Mouse (Mus musculus): ENCODE results near the gene Stxbp3. TPM values are rescaled to one million over a fixed set of nuclear protein-coding genes. Genes with fewer than 3 reads are reported as not detected.
"Not testable (repeated sequence)": the region's sequence is repeated elsewhere in the genome, so short reads cannot be mapped to it uniquely, and the experiment has no call there.

Gene Stxbp3
- 27.3 and 27.8 TPM in 2 replicates for polyA plus RNA-seq (2016; fragmentation: Nextera tagmentation; extraction: Ambion mirVana)

GRCm38 (mm10) chr3:108840000-108840715 lies at the start of gene Stxbp3:
Gene Stxbp3 (minus strand): TSS chr3:108840526.
- Histone ChIP-seq H3K4me1 (replicated peaks) (peaks cover 11% of the 10 kb centered on the region), H3K4me3 (peak within 1 kb of the TSS; percentile 85), H3K36me3 (peaks cover 16% of the 10 kb centered on the region), H3K27me3 (replicated peaks) (no peaks in the 10 kb centered on the region), H3K4me2 (peak within 1 kb of the TSS; percentile 66), H3K9ac (peak within 1 kb of the TSS; percentile 85), H3K27ac (ENCODE audit: poor library complexity, severe bottlenecking) (peak within 1 kb of the TSS; percentile 88), H3K9me3 (replicated peaks) (no peaks in the 10 kb centered on the region)
- under 1% methylated on average over 56 of the region's 56 CpGs for WGBS
- peak; percentile 97 for ATAC-seq (ENCODE audit: insufficient number of reproducible peaks, low FRiP score)

DNA sequence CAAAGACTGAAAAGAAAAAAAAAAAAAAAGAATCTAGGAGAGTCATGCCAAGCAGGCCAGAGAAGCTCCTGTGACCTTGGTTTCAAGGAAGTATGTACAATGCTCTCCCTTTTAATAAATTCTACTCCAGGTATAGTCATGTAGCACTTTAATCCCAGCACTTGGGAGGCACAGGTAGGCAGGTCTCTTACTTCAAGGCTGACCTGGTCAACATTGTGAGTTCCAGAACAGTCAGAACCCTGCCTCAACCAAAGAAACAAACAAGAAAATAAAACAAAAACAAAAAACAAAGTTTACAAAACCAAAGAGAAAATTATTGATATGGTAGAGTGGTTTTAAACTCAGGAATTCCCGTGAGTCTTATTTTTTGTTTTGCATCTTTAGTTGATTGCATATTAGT lies 49.6 kb upstream of the Stxbp3 start, which contains the start of gene Fndc7:
Gene Fndc7, minus strand, starts transcription at position 101 of the 400 bp plus-strand sequence.
- Histone ChIP-seq H3K36me3 (no peaks in the 10 kb centered on the region), H3K27me3 (replicated peaks) (no peaks in the 10 kb centered on the region), H3K9ac (no peak within 1 kb of the TSS), H3K4me1 (replicated peaks) (peaks cover 23% of the 10 kb centered on the region), H3K9me3 (replicated peaks) (no peaks in the 10 kb centered on the region), H3K27ac (ENCODE audit: poor library complexity, severe bottlenecking) (no peak within 1 kb of the TSS), H3K4me3 (no peak within 1 kb of the TSS), H3K4me2 (no peak within 1 kb of the TSS)
- WGBS, result 88% methylated on average over 1 of the region's 1 CpGs
- no peak for ATAC-seq (ENCODE audit: insufficient number of reproducible peaks, low FRiP score)

GRCm38 (mm10) chr3:108887618-108887975 lies 47.3 kb upstream of the Stxbp3 start:
- H3K4me2 ChIP-seq, result no peak overlapping the region
- no peak overlapping the region for H3K27ac ChIP-seq (ENCODE audit: poor library complexity, severe bottlenecking)
- ATAC-seq (ENCODE audit: insufficient number of reproducible peaks, low FRiP score), result no peak
- H3K9ac ChIP-seq, result no peak overlapping the region
- WGBS, result 93% methylated on average over 3 of the region's 3 CpGs
- H3K27me3 ChIP-seq (replicated peaks), result no peaks in the 10 kb centered on the region
- no peak overlapping the region for H3K4me3 ChIP-seq
- H3K4me1 ChIP-seq (replicated peaks), result peaks cover 35% of the 10 kb centered on the region
- H3K36me3 ChIP-seq, result no peaks in the 10 kb centered on the region
- H3K9me3 ChIP-seq (replicated peaks), result no peaks in the 10 kb centered on the region

GRCm38 (mm10) chr3:108886934-108887617 lies 46.8 kb upstream of the Stxbp3 start:
- 63% methylated on average over 12 of the region's 12 CpGs for WGBS
- Histone ChIP-seq H3K4me3 (no peak overlapping the region), H3K27ac (ENCODE audit: poor library complexity, severe bottlenecking) (peak overlapping the region; percentile 74), H3K4me1 (replicated peaks) (peaks cover 35% of the 10 kb centered on the region), H3K4me2 (no peak overlapping the region), H3K9ac (no peak overlapping the region), H3K36me3 (no peaks in the 10 kb centered on the region), H3K9me3 (replicated peaks) (no peaks in the 10 kb centered on the region), H3K27me3 (replicated peaks) (no peaks in the 10 kb centered on the region)
- no peak for ATAC-seq (ENCODE audit: insufficient number of reproducible peaks, low FRiP score)

DNA sequence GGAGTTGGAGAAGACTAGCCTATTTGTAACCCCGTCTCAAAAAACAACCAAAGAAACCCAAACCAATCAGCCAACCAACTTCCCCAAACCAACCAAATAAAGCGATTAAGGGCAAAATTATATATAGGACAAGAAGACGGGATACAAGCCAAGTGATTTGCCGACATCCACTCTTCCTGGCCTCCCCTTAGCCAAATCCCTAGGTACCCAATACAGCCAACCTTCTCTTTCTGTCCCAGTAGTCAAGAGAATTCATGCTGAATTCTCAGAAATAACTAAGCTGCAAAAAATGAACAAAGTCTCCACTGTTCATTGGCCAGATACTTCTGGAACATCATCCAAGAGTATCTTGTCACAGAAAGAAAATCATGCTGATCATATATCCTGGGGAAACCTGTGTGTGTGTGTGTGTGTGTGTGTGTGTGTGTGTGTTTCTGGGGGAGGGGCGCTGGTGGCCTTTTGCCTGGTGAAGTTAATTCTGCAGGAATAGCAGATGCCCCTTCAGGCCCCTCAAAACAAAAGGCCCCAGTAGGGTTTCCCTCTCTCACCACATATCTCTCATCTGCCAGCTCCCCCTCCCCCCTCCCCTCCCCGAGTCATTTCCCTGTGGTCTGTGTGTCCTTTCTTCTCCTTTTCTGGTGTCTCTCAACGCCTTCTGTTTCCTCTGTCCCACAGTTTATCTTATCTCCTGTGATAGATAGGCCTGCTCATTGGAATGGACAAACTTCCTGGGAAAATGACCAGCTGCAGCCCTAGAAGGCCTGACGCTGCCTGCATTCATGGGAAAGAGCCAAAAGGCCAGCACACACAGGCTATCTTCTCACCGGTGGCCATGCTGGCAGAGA lies 45.6 kb upstream of the Stxbp3 start:
- Histone ChIP-seq H3K4me3 (no peak overlapping the region), H3K4me1 (replicated peaks) (peaks cover 46% of the 10 kb centered on the region), H3K4me2 (peak overlapping the region; percentile 11; the same call in 1 of the 2 replicates), H3K9me3 (replicated peaks) (no peaks in the 10 kb centered on the region), H3K9ac (no peak overlapping the region; the same call in 1 of the 2 replicates), H3K27me3 (replicated peaks) (no peaks in the 10 kb centered on the region), H3K36me3 (no peaks in the 10 kb centered on the region), H3K27ac (ENCODE audit: poor library complexity, severe bottlenecking) (peak overlapping the region; percentile 74)
- 27% methylated on average over 9 of the region's 9 CpGs for WGBS
- peak; percentile 88 for ATAC-seq (ENCODE audit: insufficient number of reproducible peaks, low FRiP score)

GRCm38 (mm10) chr3:108884706-108885289 lies 44.5 kb upstream of the Stxbp3 start:
- no peak overlapping the region for H3K4me2 ChIP-seq
- H3K36me3 ChIP-seq, result no peaks in the 10 kb centered on the region
- no peaks in the 10 kb centered on the region for H3K27me3 ChIP-seq (replicated peaks)
- ATAC-seq (ENCODE audit: insufficient number of reproducible peaks, low FRiP score), result no peak
- H3K27ac ChIP-seq (ENCODE audit: poor library complexity, severe bottlenecking), result peak overlapping the region; percentile 74; the same call in 1 of the 2 replicates
- 51% methylated on average over 8 of the region's 8 CpGs for WGBS
- H3K9me3 ChIP-seq (replicated peaks), result no peaks in the 10 kb centered on the region
- H3K4me3 ChIP-seq, result no peak overlapping the region
- peaks cover 57% of the 10 kb centered on the region for H3K4me1 ChIP-seq (replicated peaks)
- H3K9ac ChIP-seq, result no peak overlapping the region

- Histone ChIP-seq H3K36me3 (no peaks in the 10 kb centered on the region), H3K4me1 (replicated peaks) (peaks cover 69% of the 10 kb centered on the region), H3K9ac (no peak overlapping the region), H3K4me2 (no peak overlapping the region), H3K9me3 (replicated peaks) (no peaks in the 10 kb centered on the region), H3K4me3 (no peak overlapping the region), H3K27ac (ENCODE audit: poor library complexity, severe bottlenecking) (no peak overlapping the region), H3K27me3 (replicated peaks) (no peaks in the 10 kb centered on the region)
- 91% methylated on average over 2 of the region's 2 CpGs for WGBS
- ATAC-seq (ENCODE audit: insufficient number of reproducible peaks, low FRiP score), result no peak
These were observed 42.7 kb upstream of the Stxbp3 start for GRCm38 (mm10) chr3:108883067-108883466.

DNA sequence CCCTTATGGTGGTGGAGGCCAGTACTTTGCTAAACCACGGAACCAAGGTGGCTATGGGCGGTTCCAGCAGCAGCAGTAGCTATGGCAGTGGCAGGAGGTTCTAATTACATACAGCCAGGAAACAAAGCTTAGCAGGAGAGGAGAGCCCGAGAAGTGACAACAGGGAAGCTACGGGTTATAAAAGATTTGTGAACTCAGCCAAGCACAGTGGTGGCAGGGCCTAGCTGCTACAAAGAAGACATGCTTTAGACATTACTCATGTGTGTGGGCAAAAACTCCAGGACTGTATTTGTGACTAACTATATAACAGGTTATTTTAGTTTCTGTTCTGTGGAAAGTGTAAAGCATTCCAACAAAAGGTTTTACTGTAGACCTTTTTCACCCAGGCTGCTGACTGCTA lies 41.5 kb upstream of the Stxbp3 start:
- WGBS, result 43% methylated on average over 4 of the region's 4 CpGs
- ATAC-seq (ENCODE audit: insufficient number of reproducible peaks, low FRiP score); H3K4me3 ChIP-seq; H3K9me3 ChIP-seq (replicated peaks); H3K4me2 ChIP-seq; H3K27me3 ChIP-seq (replicated peaks); H3K9ac ChIP-seq; H3K36me3 ChIP-seq: not testable (repeated sequence)
- Histone ChIP-seq H3K4me1 (replicated peaks) (peaks cover 64% of the 10 kb centered on the region), H3K27ac (ENCODE audit: poor library complexity, severe bottlenecking) (peak overlapping the region; percentile 25; the same call in 1 of the 2 replicates)

DNA sequence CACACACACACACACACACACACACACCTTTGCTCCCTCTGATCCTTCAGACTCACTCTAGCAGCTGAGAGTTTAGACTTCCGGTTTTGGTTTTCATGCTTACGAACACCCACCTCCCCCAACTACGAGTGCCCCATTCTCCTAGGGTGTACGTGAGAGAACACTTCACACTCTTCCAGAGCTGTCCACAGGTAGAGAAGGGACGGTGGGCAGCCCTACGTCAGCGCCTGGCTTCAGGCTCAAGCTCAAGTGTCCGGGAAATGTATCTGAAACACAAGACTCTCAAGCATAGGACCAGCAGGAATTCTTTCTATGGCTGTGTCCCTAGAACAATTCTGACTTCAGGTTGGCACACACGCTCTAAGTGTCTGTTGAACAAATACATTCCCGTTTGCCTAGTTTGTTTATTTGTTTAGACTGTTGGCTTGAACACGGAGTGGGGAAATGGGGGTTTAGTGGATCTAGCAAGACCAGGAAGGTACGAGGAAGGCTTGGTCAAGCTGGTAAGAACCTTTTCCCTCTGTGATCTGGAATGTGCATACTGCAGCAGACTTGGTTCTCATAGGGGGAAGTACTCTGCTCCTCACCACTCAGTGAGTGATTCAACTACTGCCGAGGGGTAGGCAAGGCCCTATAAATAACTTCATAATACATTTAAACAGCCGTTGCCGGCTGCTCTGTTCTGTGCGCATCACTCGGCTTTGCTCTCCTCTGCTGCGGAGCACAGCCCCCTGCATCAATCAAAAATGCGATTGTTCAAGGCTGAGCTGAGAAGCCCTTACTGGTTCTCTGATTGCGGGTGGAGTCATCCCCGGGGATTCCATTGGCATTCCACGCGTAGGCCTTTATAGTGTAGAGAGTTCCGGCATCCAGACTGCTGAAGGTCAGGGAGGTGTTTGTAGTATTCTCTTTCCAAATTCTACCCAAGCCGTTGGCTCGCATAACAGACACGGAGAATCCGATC lies 40.5 kb upstream of the Stxbp3 start:
- Histone ChIP-seq H3K36me3 (no peaks in the 10 kb centered on the region), H3K27ac (ENCODE audit: poor library complexity, severe bottlenecking) (peak overlapping the region; percentile 58), H3K4me2 (peak overlapping the region; percentile 39), H3K9me3 (replicated peaks) (no peaks in the 10 kb centered on the region), H3K4me3 (no peak overlapping the region), H3K27me3 (replicated peaks) (no peaks in the 10 kb centered on the region), H3K4me1 (replicated peaks) (peaks cover 55% of the 10 kb centered on the region), H3K9ac (no peak overlapping the region)
- 41% methylated on average over 28 of the region's 28 CpGs for WGBS
- ATAC-seq (ENCODE audit: insufficient number of reproducible peaks, low FRiP score), result peak; percentile 44

DNA sequence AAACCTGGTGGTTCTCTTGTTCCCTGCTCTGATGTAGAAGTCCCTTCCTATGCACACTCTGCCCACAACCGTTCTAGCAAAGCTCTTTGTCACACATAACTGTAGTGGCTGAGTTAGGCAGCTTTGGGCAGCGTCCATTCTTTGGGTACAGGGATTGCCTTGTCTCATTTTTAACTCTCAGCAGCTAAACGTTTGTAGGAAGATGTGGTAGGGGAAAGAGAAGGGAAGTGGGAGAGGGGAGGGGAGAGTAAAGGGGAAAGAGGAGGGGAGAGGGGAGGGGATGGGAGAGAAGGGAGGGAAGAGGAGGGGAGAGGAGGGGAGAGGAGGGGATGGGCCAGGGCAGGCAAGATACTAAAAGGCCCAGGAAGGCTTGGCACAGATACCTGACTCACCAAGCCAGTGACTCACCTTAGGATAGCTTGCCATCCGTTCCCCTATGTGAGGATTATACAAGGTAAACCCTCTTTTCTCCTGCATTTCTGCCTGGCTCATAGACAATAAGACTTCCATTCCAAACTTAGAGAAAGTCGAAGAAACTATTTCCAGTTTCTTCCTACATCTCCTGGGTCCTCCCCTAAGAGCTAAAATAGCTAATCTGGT lies 39.6 kb upstream of the Stxbp3 start:
- Histone ChIP-seq H3K4me3 (no peak overlapping the region), H3K27ac (ENCODE audit: poor library complexity, severe bottlenecking) (no peak overlapping the region), H3K4me2 (no peak overlapping the region), H3K36me3 (no peaks in the 10 kb centered on the region), H3K4me1 (replicated peaks) (peaks cover 47% of the 10 kb centered on the region), H3K9me3 (replicated peaks) (no peaks in the 10 kb centered on the region), H3K9ac (no peak overlapping the region), H3K27me3 (replicated peaks) (no peaks in the 10 kb centered on the region)
- 51% methylated on average over 5 of the region's 5 CpGs for WGBS
- no peak for ATAC-seq (ENCODE audit: insufficient number of reproducible peaks, low FRiP score)

Data from heart, embryonic 12.5 days (tissue).